Comparison of ENCODE assay signal across 11 mouse cellular contexts in the genomic region with DNA sequence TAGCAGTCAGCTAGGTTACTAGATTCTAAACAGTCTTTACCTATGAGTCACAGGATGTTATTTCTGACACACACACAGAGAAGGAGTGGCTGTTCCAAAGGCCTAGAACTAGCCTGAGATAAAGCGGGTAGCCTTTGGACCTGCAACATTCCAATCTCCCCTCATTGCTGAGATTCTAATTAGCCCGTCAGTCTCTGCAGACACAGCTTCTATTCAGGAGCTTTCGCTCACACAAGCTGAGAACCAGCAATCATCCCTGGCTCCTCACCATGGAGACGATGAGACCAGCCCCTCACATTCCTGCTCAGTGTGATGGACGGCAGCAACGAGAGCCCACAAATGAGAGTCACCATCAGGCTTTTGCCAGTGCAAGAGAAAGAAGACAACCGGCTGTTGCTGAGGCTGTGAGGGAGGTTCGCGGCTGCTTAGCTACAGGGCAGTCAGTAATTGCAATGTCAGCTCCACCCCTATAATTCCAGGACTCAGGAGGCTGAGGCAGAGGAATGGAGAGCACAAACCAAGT. TPM values are rescaled to one million over a fixed set of nuclear protein-coding genes. Genes with fewer than 3 reads are reported as not detected.
DNase-seq lines count a peak whose midpoint lies in the region; ATAC-seq and TF ChIP-seq lines count a peak whose summit lies in the region.
"Had no signal": no experiment of that assay in that cellular context is flagged by ENCODE, and none has a peak within 500 bp of the region (broad histone marks: within the 10 kb centered on the region; RNA-seq: fewer than 3 reads in every experiment).

No protein-coding gene starts in this region.

- no peak for DNase-seq in heart, postnatal 25 days (ENCODE audit: low spot score)
- DNase-seq in NIH3T3 (ENCODE audit: low read depth) = peak; percentile 77
- DNase-seq in hindbrain, embryonic 10.5 days (ENCODE audit: low spot score) = peak; percentile 79
- DNase-seq in midbrain, postnatal 0 days (ENCODE audit: low spot score) = peak; percentile 52
- DNase-seq in thymus, postnatal 14 days = no peak
- DNase-seq in frontal cortex, postnatal 25 days (ENCODE audit: low spot score in 2 of 2) = no peak
- DNase-seq in left cerebral cortex, adult 18-20 months (ENCODE audit: low spot score in 2 of 2) = no peak
- DNase-seq: liver, embryonic 13.5 days had no signal

- intact Hi-C loops in heart, postnatal 25 days (cut with DNase I) = no loop called here

- peaks cover 6% of the 10 kb centered on the region for H3K4me1 ChIP-seq in heart, embryonic 16.5 days (ENCODE audit: control insufficient read depth, insufficient read depth, low read length)
- H3K4me1 ChIP-seq in hindbrain, embryonic 10.5 days (replicated peaks) = peaks cover 29% of the 10 kb centered on the region
- no peaks in the 10 kb centered on the region for H3K4me1 ChIP-seq in midbrain, postnatal 0 days (ENCODE audit: insufficient read depth, low read length)
- H3K4me1 ChIP-seq: liver, embryonic 13.5 days had no signal

- no peaks in the 10 kb centered on the region for H3K36me3 ChIP-seq in heart, embryonic 16.5 days (ENCODE audit: control insufficient read depth, insufficient read depth)
- no peaks in the 10 kb centered on the region for H3K36me3 ChIP-seq in hindbrain, embryonic 10.5 days
- no peaks in the 10 kb centered on the region for H3K36me3 ChIP-seq in midbrain, postnatal 0 days (ENCODE audit: insufficient read depth, low read length)
- H3K36me3 ChIP-seq: liver, embryonic 13.5 days had no signal

- ATAC-seq in heart, embryonic 16.5 days (replicated peaks; ENCODE audit: extremely low read depth, insufficient read depth, low FRiP score) = peak; percentile 55
- peak; percentile 57 for ATAC-seq in midbrain, postnatal 0 days (ENCODE audit: low FRiP score)

- H3K9ac ChIP-seq in heart, embryonic 16.5 days (ENCODE audit: low read length) = no peak overlapping the region; the same call in 1 of the 2 replicates
- no peak overlapping the region for H3K9ac ChIP-seq in midbrain, postnatal 0 days (replicated peaks; ENCODE audit: low read length, poor library complexity, severe bottlenecking)
- H3K9ac ChIP-seq: liver, embryonic 13.5 days had no signal

- H3K9me3 ChIP-seq in heart, embryonic 16.5 days (replicated peaks; ENCODE audit: control insufficient read depth, low read length) = no peaks in the 10 kb centered on the region
- H3K9me3 ChIP-seq in hindbrain, embryonic 10.5 days = no peaks in the 10 kb centered on the region
- H3K9me3 ChIP-seq in midbrain, postnatal 0 days (ENCODE audit: low read length) = no peaks in the 10 kb centered on the region
- H3K9me3 ChIP-seq: liver, embryonic 13.5 days had no signal

- no peak for TF ChIP-seq CTCF in midbrain, postnatal 0 days (IDR thresholded peaks at IDR 0.05)

- H3K4me3 ChIP-seq in heart, embryonic 16.5 days (ENCODE audit: low read length) = no peak overlapping the region
- 0 out of 2 replicates have a peak overlapping the region, but pooled peaks have one; percentile 6 for H3K4me3 ChIP-seq in hindbrain, embryonic 10.5 days
- H3K4me3 ChIP-seq in midbrain, postnatal 0 days (ENCODE audit: low read depth, low read length) = no peak overlapping the region
- H3K4me3 ChIP-seq: liver, embryonic 13.5 days had no signal

- no peaks in the 10 kb centered on the region for H3K27me3 ChIP-seq in heart, embryonic 16.5 days (ENCODE audit: control insufficient read depth, insufficient read depth, low read length)
- H3K27me3 ChIP-seq in hindbrain, embryonic 10.5 days (ENCODE audit: insufficient read depth, poor library complexity, severe bottlenecking) = 0 out of 2 replicates have a peak, but pooled peaks cover 4% of the 10 kb centered on the region
- no peaks in the 10 kb centered on the region for H3K27me3 ChIP-seq in midbrain, postnatal 0 days (ENCODE audit: insufficient read depth, low read length)

- H3K4me2 ChIP-seq in heart, embryonic 16.5 days (ENCODE audit: low read depth, low read length) = peak overlapping the region; percentile 12; the same call in 1 of the 2 replicates
- H3K4me2 ChIP-seq in midbrain, postnatal 0 days (ENCODE audit: low read depth, low read length, poor library complexity, severe bottlenecking) = no peak overlapping the region
- H3K4me2 ChIP-seq: liver, embryonic 13.5 days had no signal

- WGBS in heart, embryonic 16.5 days = 6% methylated on average over 9 of the region's 9 CpGs
- WGBS in hindbrain, embryonic 10.5 days = 13% methylated on average over 9 of the region's 9 CpGs
- 6% methylated on average over 9 of the region's 9 CpGs for WGBS in midbrain, postnatal 0 days

- no peak overlapping the region for H3K27ac ChIP-seq in heart, embryonic 16.5 days (ENCODE audit: low read length)
- H3K27ac ChIP-seq in hindbrain, embryonic 10.5 days = peak overlapping the region; percentile 76
- H3K27ac ChIP-seq in midbrain, postnatal 0 days (ENCODE audit: low read depth, low read length) = 0 out of 2 replicates have a peak overlapping the region, but pooled peaks have one; percentile 18
- H3K27ac ChIP-seq: liver, embryonic 13.5 days had no signal

RNA-seq across cellular contexts. Expression of a gene that starts 6.8 kb away (rescaled TPM):
- polyA plus RNA-seq in heart, embryonic 16.5 days (2015; fragmentation: Nextera tagmentation; extraction: Ambion mirVana) = 13.3 and 20.7 TPM in 2 replicates
- 100 to 1,000 TPM; 128 TPM for total RNA-seq in heart, postnatal 25 days (2021)
- polyA plus RNA-seq in hindbrain, embryonic 10.5 days (2016; fragmentation: Nextera tagmentation; extraction: Ambion mirVana) = 11.7 and 14.9 TPM in 2 replicates
- total RNA-seq in midbrain, postnatal 0 days (2014; rRNA removed) = 36.3 and 41.6 TPM in 2 replicates
- polyA plus RNA-seq in midbrain, postnatal 0 days (2015; fragmentation: Nextera tagmentation; extraction: Ambion mirVana) = 11.5 and 14.6 TPM in 2 replicates
- total RNA-seq in left cerebral cortex, adult 18-20 months (2021) = 100 to 1,000 TPM; 121 to 132 TPM

RNA-seq across cellular contexts. Expression of a gene that starts 11.3 kb away (rescaled TPM):
- not detected in 2 replicates for polyA plus RNA-seq in heart, embryonic 16.5 days (2015; fragmentation: Nextera tagmentation; extraction: Ambion mirVana)
- not detected for total RNA-seq in heart, postnatal 25 days (2021)
- polyA plus RNA-seq in hindbrain, embryonic 10.5 days (2016; fragmentation: Nextera tagmentation; extraction: Ambion mirVana) = not detected in 2 replicates
- total RNA-seq in midbrain, postnatal 0 days (2014; rRNA removed) = not detected in 2 replicates
- not detected in 2 replicates for polyA plus RNA-seq in midbrain, postnatal 0 days (2015; fragmentation: Nextera tagmentation; extraction: Ambion mirVana)
- total RNA-seq in left cerebral cortex, adult 18-20 months (2021) = not detected
- total RNA-seq: CH12.LX; hematopoietic stem cell, adult 5-6 weeks had no signal
- polyA plus RNA-seq: liver, embryonic 13.5 days had no signal

Comparison
In these comparisons a context has a peak if more than half of its experiments do, and no peak if none do; other contexts are left out.
1. DNase-seq: peak in NIH3T3 (single experiment), hindbrain, embryonic 10.5 days (single experiment) and midbrain, postnatal 0 days (single experiment); none in heart, postnatal 25 days (single experiment), thymus, postnatal 14 days (single experiment), frontal cortex, postnatal 25 days (0 of 2) and left cerebral cortex, adult 18-20 months (0 of 2).